Mouse (Mus musculus) liver, embryonic 14.5 days (tissue): ENCODE data around the gene Aspdh.

Experiments
- CTCF ChIP-seq: IDR thresholded peaks from 2 replicates; pipeline ENCODE4 v1.5.1; 2016; ENCODE audit warnings: antibody characterized with exemption, low read depth, control low read depth
- EP300 ChIP-seq: IDR thresholded peaks from 2 replicates; pipeline ENCODE4 v1.6.1; 2016; ENCODE audit warnings: antibody characterized with exemption, low read depth

- TF ChIP-seq CTCF: no peak
- TF ChIP-seq EP300: no peak
These were observed 42.3 kb downstream of the Aspdh start for GRCm38 (mm10) chr7:44507491-44507890.
